Mouse (Mus musculus): ENCODE measurements at regions not wholly inside any gene's neighbourhood (a gene's known extent, or its start where the extent isn't known, plus 50 kb on each side); places are given as distances from the start of the nearest gene placed in this dataset.

- DNase-seq, result no peak
Observed at GRCm38 (mm10) chr17:72782775-72783174, 53.5 kb upstream of the Ypel5 start.

GRCm38 (mm10) chr17:72781786-72782185, 54.5 kb upstream of the Ypel5 start:
- DNase-seq, result peak; percentile 71

- DNase-seq, result no peak
Observed at GRCm38 (mm10) chr17:72768266-72768665, 68.0 kb upstream of the Ypel5 start.

- no peak for DNase-seq
Observed at GRCm38 (mm10) chr17:72760937-72761336, 75.3 kb upstream of the Ypel5 start.

GRCm38 (mm10) chr17:72746411-72746810, 89.8 kb upstream of the Ypel5 start:
- DNase-seq, result no peak

GRCm38 (mm10) chr17:72733006-72733405, 103.2 kb upstream of the Ypel5 start:
- no peak for DNase-seq

- no peak for DNase-seq
Observed at GRCm38 (mm10) chr17:72731691-72732090, 104.6 kb upstream of the Ypel5 start.

GRCm38 (mm10) chr17:72731175-72731574, 105.1 kb upstream of the Ypel5 start:
- DNase-seq, result no peak

GRCm38 (mm10) chr17:72720753-72721152, 115.5 kb upstream of the Ypel5 start:
- DNase-seq, result peak; percentile 35

GRCm38 (mm10) chr17:72719618-72720017, 115.2 kb upstream of the Alk start:
- DNase-seq, result no peak

- DNase-seq, result no peak
Observed at GRCm38 (mm10) chr17:72691630-72692029, 87.2 kb upstream of the Alk start.

GRCm38 (mm10) chr17:72689606-72690005, 85.2 kb upstream of the Alk start:
- DNase-seq, result peak; percentile 82

- peak; percentile 80 for DNase-seq
Observed at GRCm38 (mm10) chr17:72688800-72689199, 84.4 kb upstream of the Alk start.

GRCm38 (mm10) chr17:72674658-72675057, 70.2 kb upstream of the Alk start:
- DNase-seq, result no peak

- no peak for DNase-seq
Observed at GRCm38 (mm10) chr17:72672010-72672409, 67.6 kb upstream of the Alk start.

GRCm38 (mm10) chr17:72666961-72667360, 62.5 kb upstream of the Alk start:
- peak; percentile 83 for DNase-seq

GRCm38 (mm10) chr17:72661678-72662077, 57.3 kb upstream of the Alk start:
- DNase-seq, result no peak

GRCm38 (mm10) chr17:72658744-72659143, 54.3 kb upstream of the Alk start:
- DNase-seq, result no peak

- DNase-seq, result peak; percentile 59
Observed at GRCm38 (mm10) chr17:72657826-72658225, 53.4 kb upstream of the Alk start.

Measured in kidney, adult 9 months (tissue).